Mouse (Mus musculus) heart, postnatal 0 days (tissue): Measurements from ENCODE around the gene Scn7a.

Source experiments
- CTCF ChIP-seq: IDR thresholded peaks from 2 replicates; pipeline ENCODE4 v1.5.1; 2016; ENCODE audit warnings: antibody characterized with exemption, control low read depth, low read depth
- EP300 ChIP-seq: IDR thresholded peaks from 2 replicates; pipeline ENCODE4 v1.6.1; 2016; ENCODE audit warnings: antibody characterized with exemption, low read depth

DNA sequence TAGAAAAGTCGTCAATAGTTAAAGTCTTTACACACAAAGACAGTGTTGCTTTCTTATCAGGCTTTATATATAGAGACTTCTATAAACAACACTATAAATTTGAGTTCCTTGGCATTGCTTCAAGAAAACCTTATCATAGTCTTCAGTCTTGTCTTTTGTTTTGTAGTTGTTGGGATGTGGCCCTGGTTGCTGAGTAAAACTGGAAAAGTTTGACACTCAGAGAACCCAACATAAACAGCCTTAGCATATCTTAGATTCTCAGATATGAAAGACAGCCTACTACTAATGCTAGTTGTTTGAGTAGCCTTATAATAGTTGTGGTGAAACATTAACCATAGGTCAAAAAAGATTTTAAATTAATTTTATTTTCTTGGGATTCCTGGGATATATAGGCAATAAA lies 6.9 kb upstream of the Scn7a start:
- TF ChIP-seq CTCF (no peak), EP300 (no peak)
